Comparison of ENCODE assay signal across 19 mouse cellular contexts in the genomic region with DNA sequence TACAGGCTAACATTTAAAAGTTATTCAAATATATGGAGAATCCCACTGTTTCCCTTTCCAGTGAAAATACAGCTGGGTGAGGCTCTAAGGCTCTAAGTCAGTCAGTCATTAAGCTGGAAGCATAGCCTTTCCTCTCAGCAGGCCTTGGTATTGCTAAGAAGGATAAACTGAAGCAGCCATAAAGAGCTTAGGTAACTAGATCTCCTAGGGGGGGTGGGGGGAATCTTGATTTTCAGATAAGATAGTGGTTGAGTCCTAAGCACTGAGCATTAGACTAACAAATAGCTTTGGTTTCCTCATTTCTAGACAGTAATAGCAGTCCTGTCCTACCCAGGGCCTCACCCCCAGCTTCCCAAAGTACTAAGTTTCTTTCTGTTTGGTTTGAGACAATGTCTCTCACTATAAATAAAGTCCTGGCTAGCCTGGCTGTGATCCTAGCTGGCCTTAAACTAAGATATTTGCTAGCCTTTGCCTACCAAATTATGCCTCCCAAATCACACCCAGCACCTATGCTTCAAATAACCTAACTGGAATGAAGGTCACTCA. TPM values are rescaled to one million over a fixed set of nuclear protein-coding genes. Genes with fewer than 3 reads are reported as not detected.
DNase-seq lines count a peak whose midpoint lies in the region; ATAC-seq and TF ChIP-seq lines count a peak whose summit lies in the region.
"Had no signal": no experiment of that assay in that cellular context is flagged by ENCODE, and none has a peak within 500 bp of the region (broad histone marks: within the 10 kb centered on the region; RNA-seq: fewer than 3 reads in every experiment).

No protein-coding gene starts in this region.

- TF ChIP-seq RAD21 in CH12.LX (IDR thresholded peaks at IDR 0.05; ENCODE audit: low read depth, low read length) = no peak

- H3K9ac ChIP-seq in kidney, embryonic 15.5 days = no peak overlapping the region
- H3K9ac ChIP-seq in CH12.LX (ENCODE audit: insufficient read depth, low read depth) = no peak overlapping the region; the same call in 1 of the 2 replicates
- no peak overlapping the region for H3K9ac ChIP-seq in intestine, embryonic 14.5 days (ENCODE audit: low read length)
- H3K9ac ChIP-seq in forebrain, embryonic 15.5 days (replicated peaks) = no peak overlapping the region
- H3K9ac ChIP-seq: limb, embryonic 12.5 days; liver, embryonic 12.5 days; lung, embryonic 14.5 days; midbrain, embryonic 12.5 days; neural tube, embryonic 13.5 days had no signal

- no peak for ATAC-seq in kidney, embryonic 15.5 days (replicated peaks; ENCODE audit: low FRiP score)
- no peak for ATAC-seq in intestine, embryonic 14.5 days (replicated peaks; ENCODE audit: low FRiP score, low TSS enrichment, low read depth)
- no peak for ATAC-seq in forebrain, embryonic 15.5 days (replicated peaks)
- ATAC-seq: liver, embryonic 12.5 days; Patski had no signal

- no peak for TF ChIP-seq POLR2A in CH12.LX (IDR thresholded peaks at IDR 0.05; ENCODE audit: low read depth, low read length)
- TF ChIP-seq POLR2A in small intestine, adult 2 months (IDR thresholded peaks at IDR 0.05; ENCODE audit: low read depth, low read length) = no peak

- H3K27me3 ChIP-seq in kidney, embryonic 15.5 days = no peaks in the 10 kb centered on the region
- H3K27me3 ChIP-seq in CH12.LX (replicated peaks) = no peaks in the 10 kb centered on the region
- H3K27me3 ChIP-seq in intestine, embryonic 14.5 days (replicated peaks; ENCODE audit: control insufficient read depth, insufficient read depth, low read length) = no peaks in the 10 kb centered on the region
- no peaks in the 10 kb centered on the region for H3K27me3 ChIP-seq in small intestine, adult 2 months (ENCODE audit: control insufficient read depth, insufficient read depth, low read length)
- no peaks in the 10 kb centered on the region for H3K27me3 ChIP-seq in forebrain, embryonic 15.5 days
- H3K27me3 ChIP-seq: limb, embryonic 12.5 days; liver, embryonic 12.5 days; midbrain, embryonic 12.5 days; neural tube, embryonic 13.5 days; Patski had no signal

- TF ChIP-seq CTCF in CH12.LX (conservative IDR thresholded peaks at IDR 0.05 in 1 of 2, IDR thresholded peaks at IDR 0.05 in 1 of 2; ENCODE audit: low read depth in 2 of 2, low read length in 2 of 2) = no peak
- no peak for TF ChIP-seq CTCF in small intestine, adult 2 months (IDR thresholded peaks at IDR 0.05; ENCODE audit: extremely low read depth, insufficient read length, insufficient replicate concordance, low read depth, low read length)

- H3K27ac ChIP-seq in kidney, embryonic 15.5 days = peak overlapping the region; percentile 45; the same call in 1 of the 2 replicates
- peak overlapping the region; percentile 71 for H3K27ac ChIP-seq in CH12.LX (ENCODE audit: insufficient read depth, low read depth)
- H3K27ac ChIP-seq in intestine, embryonic 14.5 days (ENCODE audit: low read depth) = peak overlapping the region; percentile 9; the same call in 1 of the 2 replicates
- peak overlapping the region; percentile 55 for H3K27ac ChIP-seq in small intestine, adult 2 months (ENCODE audit: insufficient read depth, low read depth, low read length)
- no peak overlapping the region for H3K27ac ChIP-seq in forebrain, embryonic 15.5 days (replicated peaks)
- H3K27ac ChIP-seq: heart, adult 2 months; limb, embryonic 12.5 days; liver, embryonic 12.5 days; midbrain, embryonic 12.5 days; neural tube, embryonic 13.5 days had no signal

- dilution Hi-C loops in CH12.LX (cut with MboI; ENCODE audit: extremely low pct_ligation_motif_present, extremely low pct_unique_long_range_greater_than_20kb, low sequenced_read_pairs) = no loop called here

- peaks cover 41% of the 10 kb centered on the region for H3K4me1 ChIP-seq in kidney, embryonic 15.5 days
- peaks cover 30 to 67% of the 10 kb centered on the region in 2 experiments for H3K4me1 ChIP-seq in CH12.LX (ENCODE audit: control insufficient read depth in 1 of 2, insufficient read depth in 2 of 2)
- peaks cover 10% of the 10 kb centered on the region for H3K4me1 ChIP-seq in intestine, embryonic 14.5 days (replicated peaks; ENCODE audit: control insufficient read depth, insufficient read depth, low read length)
- H3K4me1 ChIP-seq in small intestine, adult 2 months (ENCODE audit: control insufficient read depth, insufficient read depth, insufficient read length, low read length) = peaks cover 36% of the 10 kb centered on the region; the same call in 1 of the 2 replicates
- no peaks in the 10 kb centered on the region for H3K4me1 ChIP-seq in forebrain, embryonic 15.5 days
- H3K4me1 ChIP-seq: midbrain, embryonic 12.5 days; neural tube, embryonic 13.5 days had no signal

- H3K36me3 ChIP-seq in kidney, embryonic 15.5 days = peaks cover 54% of the 10 kb centered on the region
- H3K36me3 ChIP-seq in CH12.LX (replicated peaks in 1 of 2; ENCODE audit: control insufficient read depth in 1 of 2, insufficient read depth in 1 of 2, low read length in 1 of 2) = peaks cover 6 to 58% of the 10 kb centered on the region in 2 experiments
- H3K36me3 ChIP-seq in intestine, embryonic 14.5 days (ENCODE audit: control insufficient read depth, insufficient read depth, low read length) = peaks cover 34% of the 10 kb centered on the region
- peaks cover 17% of the 10 kb centered on the region for H3K36me3 ChIP-seq in small intestine, adult 2 months (ENCODE audit: control insufficient read depth, insufficient read depth, low read length)
- H3K36me3 ChIP-seq in forebrain, embryonic 15.5 days = peaks cover 24% of the 10 kb centered on the region

- no peaks in the 10 kb centered on the region for H3K9me3 ChIP-seq in kidney, embryonic 15.5 days (replicated peaks)
- H3K9me3 ChIP-seq in CH12.LX (replicated peaks; ENCODE audit: low read length) = no peaks in the 10 kb centered on the region
- H3K9me3 ChIP-seq in intestine, embryonic 14.5 days (ENCODE audit: control insufficient read depth, low read length) = no peaks in the 10 kb centered on the region
- no peaks in the 10 kb centered on the region for H3K9me3 ChIP-seq in forebrain, embryonic 15.5 days
- H3K9me3 ChIP-seq: limb, embryonic 12.5 days; liver, embryonic 12.5 days; midbrain, embryonic 12.5 days; neural tube, embryonic 13.5 days had no signal

- H3K79me2 ChIP-seq in CH12.LX (replicated peaks; ENCODE audit: control insufficient read depth, extremely low read depth, insufficient read depth, poor library complexity, severe bottlenecking) = no peaks in the 10 kb centered on the region

- in situ Hi-C loops in CH12.LX (cut with MboI; ENCODE audit: low pct_ligation_motif_present, low pct_unique_long_range_greater_than_20kb, low sequenced_read_pairs) = no loop called here

- peak; percentile 26; the same call in 1 of the 2 replicates for TF ChIP-seq EP300 in CH12.LX (IDR thresholded peaks at IDR 0.05; ENCODE audit: low read length)

- H3K4me3 ChIP-seq in kidney, embryonic 15.5 days (replicated peaks) = no peak overlapping the region
- H3K4me3 ChIP-seq in CH12.LX (replicated peaks in 1 of 3; ENCODE audit: low read depth in 2 of 3, low read length in 2 of 3, poor library complexity in 1 of 3) = no peak overlapping the region
- no peak overlapping the region for H3K4me3 ChIP-seq in intestine, embryonic 14.5 days (ENCODE audit: low read depth, low read length)
- H3K4me3 ChIP-seq in small intestine, adult 2 months (ENCODE audit: low read depth, low read length) = no peak overlapping the region
- H3K4me3 ChIP-seq in forebrain, embryonic 15.5 days = no peak overlapping the region
- H3K4me3 ChIP-seq: heart, adult 2 months; limb, embryonic 12.5 days; liver, embryonic 12.5 days; midbrain, embryonic 12.5 days; neural tube, embryonic 13.5 days had no signal

- no peak for DNase-seq in kidney, postnatal 4 days
- peak; percentile 57 for DNase-seq in CH12.LX (ENCODE audit: extremely low read depth)
- DNase-seq in intestine, embryonic 14.5 days (ENCODE audit: low spot score) = no peak
- no peak for DNase-seq in heart, adult 9 months (ENCODE audit: low spot score in 2 of 2)
- no peak for DNase-seq in urinary bladder, postnatal 10 days (ENCODE audit: low spot score)
- DNase-seq: adrenal gland, postnatal 25 days; cerebellum, adult 11-12 months; cerebellum, postnatal 14 days; gastrocnemius, postnatal 10 days had no signal

- H3K4me2 ChIP-seq in kidney, embryonic 15.5 days = no peak overlapping the region
- peak overlapping the region; percentile 67 for H3K4me2 ChIP-seq in CH12.LX (ENCODE audit: insufficient read depth, low read depth, poor library complexity, severe bottlenecking)
- H3K4me2 ChIP-seq in intestine, embryonic 14.5 days (ENCODE audit: low read length) = no peak overlapping the region
- H3K4me2 ChIP-seq in forebrain, embryonic 15.5 days (replicated peaks) = no peak overlapping the region
- H3K4me2 ChIP-seq: limb, embryonic 12.5 days; liver, embryonic 12.5 days; lung, embryonic 14.5 days; midbrain, embryonic 12.5 days; neural tube, embryonic 13.5 days had no signal

TF ChIP-seq in CH12.LX, 34 proteins besides CTCF, POLR2A, EP300 and RAD21:
- TF ChIP-seq IRF4 (IDR thresholded peaks at IDR 0.05; ENCODE audit: low read depth, low read length) = peak; percentile 7; the same call in 1 of the 2 replicates
- 0 out of 2 replicates have a peak, but pooled peaks have one; percentile 8 for TF ChIP-seq MAFK (IDR thresholded peaks at IDR 0.05; ENCODE audit: insufficient replicate concordance, low read length)
- TF ChIP-seq SMC3 (IDR thresholded peaks at IDR 0.05; ENCODE audit: low read depth, low read length) = no peak

RNA-seq across cellular contexts. Expression of a gene that starts 34.1 kb away (rescaled TPM):
- polyA plus RNA-seq in kidney, embryonic 15.5 days (2015; fragmentation: Nextera tagmentation; extraction: Ambion mirVana) = 550 and 571 TPM in 2 replicates
- 86.0 and 109 TPM in 2 replicates for total RNA-seq in CH12.LX (2012; rRNA removed)
- 168 TPM in 2 replicates for total RNA-seq in CH12.LX (2014; rRNA removed)
- 189 and 193 TPM in 2 replicates for polyA plus RNA-seq in CH12.LX (2012; ENCODE audit: insufficient read length, low read depth)
- 376 and 391 TPM in 2 replicates for polyA plus RNA-seq in intestine, embryonic 14.5 days (2014; fragmentation: Nextera tagmentation; extraction: Ambion mirVana)
- 36.8 and 74.3 TPM in 2 replicates for polyA plus RNA-seq in small intestine, adult 2 months (2012; rRNA removed)
- polyA plus RNA-seq in forebrain, embryonic 15.5 days (2015; fragmentation: Nextera tagmentation; extraction: Ambion mirVana) = 349 and 383 TPM in 2 replicates
